Mouse (Mus musculus) cerebellum, adult 2 months (tissue): ENCODE measurements around the gene Rpl22l1.

ENCODE experiments used
- CTCF ChIP-seq: fragments of 200-500 bp; IDR thresholded peaks from 2 replicates; pipeline ENCODE4 v1.5.1; 2011; ENCODE audit warnings: low read depth, mild to moderate bottlenecking, control low read depth, low read length, moderate library complexity, borderline replicate concordance; ENCODE audit not compliant: insufficient read depth
- POLR2A ChIP-seq: fragments of 200-500 bp; IDR thresholded peaks from 2 replicates; pipeline ENCODE4 v1.6.1; 2011; ENCODE audit warnings: low read length, control low read depth, borderline replicate concordance; ENCODE audit not compliant: insufficient read depth

DNA sequence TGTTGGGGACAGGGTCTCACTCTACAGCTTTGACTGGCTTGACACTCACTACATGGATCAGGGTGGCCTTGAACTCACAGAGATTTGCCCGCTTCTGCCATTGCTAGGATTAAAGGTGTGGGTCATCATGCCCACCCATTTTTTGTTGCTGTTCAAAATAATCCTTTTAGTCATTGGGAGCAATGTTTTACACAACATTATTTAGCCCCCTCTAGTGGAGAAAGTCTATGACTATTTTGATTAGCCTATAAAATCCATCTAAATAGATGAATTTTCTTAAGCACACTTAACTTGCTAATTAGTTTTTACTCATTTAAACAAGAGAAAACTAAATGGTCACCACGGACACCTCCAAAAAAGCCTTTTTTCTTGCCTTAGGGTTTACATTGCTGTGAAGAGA is 22.4 kb downstream of the Rpl22l1 start:
- TF ChIP-seq POLR2A (no peak), CTCF (no peak)
